Mouse (Mus musculus) retina, adult 2 months (tissue): ENCODE data around the gene Gjd3.
A peak's percentile ranks its signal among the peaks of the same experiment; 100 is the strongest.

Source experiments
- DNase-seq: peaks from one replicate; pipeline ENCODE4 v3.0.0-alpha.2; 2012; ENCODE audit warnings: low read depth, low spot score

The Gjd3 gene

DNA sequence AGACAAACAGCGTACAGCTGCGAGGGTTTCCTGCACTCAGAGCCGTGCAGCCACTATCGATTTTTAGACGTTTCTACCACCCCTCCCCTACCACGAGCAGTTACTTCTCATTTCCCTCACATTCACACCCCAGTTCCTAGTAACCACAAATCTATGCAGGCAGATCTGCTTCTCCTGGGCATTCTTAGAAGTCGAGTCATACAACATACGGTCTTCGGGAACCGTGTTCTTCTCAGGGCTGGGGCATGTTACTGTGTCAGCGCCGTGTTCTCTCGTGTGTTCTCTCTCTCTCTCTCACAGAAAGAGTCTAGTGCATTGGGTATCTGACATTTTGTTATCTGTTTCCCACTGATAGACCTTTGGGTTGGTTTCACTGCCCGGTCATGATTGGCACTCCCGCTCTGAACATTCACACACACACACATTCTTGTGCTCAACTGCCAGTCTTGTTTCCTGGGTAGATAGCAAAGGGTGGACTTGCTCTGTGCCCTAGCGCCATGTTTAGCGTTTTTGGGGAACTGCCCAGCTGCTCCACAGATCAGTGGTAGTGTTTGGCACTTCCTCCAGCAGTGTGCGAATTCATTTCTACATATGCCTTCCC lies 34.7 kb downstream of the Gjd3 start:
- DNase-seq: no peak

DNA sequence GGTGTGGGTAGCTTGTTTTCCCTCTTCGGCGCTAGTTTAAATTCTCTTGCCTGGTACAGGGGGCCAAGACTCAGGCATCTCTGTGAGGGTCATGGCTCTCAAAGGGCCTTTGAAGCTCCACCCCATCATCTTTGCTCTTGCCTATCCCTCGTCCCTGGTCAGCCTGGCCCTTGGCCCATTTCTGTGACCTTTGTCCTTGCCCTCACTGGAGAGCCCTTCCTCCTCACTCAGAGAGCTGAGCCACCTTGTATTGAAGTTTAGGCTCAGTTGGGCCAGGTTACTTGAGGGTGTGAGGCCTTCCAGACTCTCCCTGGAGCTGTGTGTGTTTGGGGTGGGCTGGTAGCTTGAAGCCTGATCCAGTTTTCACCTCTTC lies 37.2 kb downstream of the Gjd3 start:
- DNase-seq: no peak

DNA sequence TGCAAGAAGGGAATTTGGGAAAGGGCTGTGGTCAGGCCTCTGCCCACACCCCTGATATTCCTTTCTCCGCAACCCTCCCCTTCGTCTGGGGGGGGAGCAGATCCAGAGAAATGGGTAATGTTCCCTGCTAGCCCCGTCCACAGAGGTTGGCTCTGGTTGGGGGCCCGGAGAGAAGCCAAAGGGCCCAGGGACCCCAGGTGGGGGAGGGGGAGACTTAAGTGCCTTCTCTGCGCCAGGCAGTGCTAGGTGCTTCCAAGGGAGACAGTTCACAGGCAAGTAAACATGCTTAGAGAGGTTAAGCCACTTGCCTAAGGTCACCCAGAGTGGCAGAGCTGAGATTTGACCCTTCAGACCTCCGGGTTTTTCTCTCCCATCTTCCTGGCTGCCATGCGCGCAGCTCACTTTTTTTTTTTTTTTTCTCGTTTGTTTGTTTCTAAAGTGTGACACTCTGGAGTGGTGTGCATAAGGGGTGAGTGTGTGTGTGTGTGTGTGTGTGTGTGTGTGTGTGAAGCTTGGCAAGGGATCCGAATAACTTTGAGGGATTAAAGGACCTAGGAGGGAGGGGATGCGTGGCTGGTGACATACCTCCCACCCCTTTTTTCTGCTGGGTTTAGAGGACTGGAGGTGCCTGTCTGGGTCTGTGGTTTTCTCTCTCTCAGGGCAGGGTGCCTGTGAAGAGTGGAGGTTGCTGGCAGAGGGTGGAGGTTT lies 37.8 kb downstream of the Gjd3 start:
- no peak for DNase-seq

DNA sequence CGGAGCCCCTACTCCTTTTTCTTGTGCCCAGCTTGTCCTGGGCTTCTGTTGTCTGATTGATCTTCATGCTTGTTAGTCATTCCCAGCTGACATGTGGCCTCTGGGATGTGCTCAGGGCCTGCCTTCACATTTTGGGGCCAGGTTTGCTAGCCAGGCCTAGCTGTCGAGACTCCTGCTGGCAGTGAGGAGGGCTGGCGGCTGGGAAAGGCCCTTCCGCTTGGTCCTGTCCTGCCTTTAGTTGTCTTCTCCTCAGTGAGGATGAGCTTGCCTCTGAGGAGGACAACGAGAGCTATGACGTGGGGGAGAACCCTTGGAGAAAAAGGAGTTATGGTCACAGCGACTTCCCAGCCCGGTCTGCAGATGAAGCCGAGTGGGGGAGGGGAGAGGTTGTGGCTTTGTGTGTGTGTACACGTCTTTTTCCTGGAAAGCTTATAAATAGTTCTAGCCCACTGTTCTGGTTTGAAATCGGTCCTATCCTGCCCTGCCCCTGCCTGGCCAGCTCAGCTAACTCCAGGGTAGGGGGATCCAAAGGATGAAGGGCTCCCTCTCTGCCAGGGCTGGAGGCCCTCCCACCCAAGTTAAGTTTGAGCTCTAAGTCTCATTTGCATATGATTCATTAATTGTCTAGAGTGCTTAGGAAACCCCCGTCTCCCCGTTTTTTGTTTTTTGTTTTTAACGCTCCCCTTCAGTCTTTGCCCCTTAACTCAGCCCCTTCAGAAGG lies 38.9 kb downstream of the Gjd3 start:
- DNase-seq: no peak

DNA sequence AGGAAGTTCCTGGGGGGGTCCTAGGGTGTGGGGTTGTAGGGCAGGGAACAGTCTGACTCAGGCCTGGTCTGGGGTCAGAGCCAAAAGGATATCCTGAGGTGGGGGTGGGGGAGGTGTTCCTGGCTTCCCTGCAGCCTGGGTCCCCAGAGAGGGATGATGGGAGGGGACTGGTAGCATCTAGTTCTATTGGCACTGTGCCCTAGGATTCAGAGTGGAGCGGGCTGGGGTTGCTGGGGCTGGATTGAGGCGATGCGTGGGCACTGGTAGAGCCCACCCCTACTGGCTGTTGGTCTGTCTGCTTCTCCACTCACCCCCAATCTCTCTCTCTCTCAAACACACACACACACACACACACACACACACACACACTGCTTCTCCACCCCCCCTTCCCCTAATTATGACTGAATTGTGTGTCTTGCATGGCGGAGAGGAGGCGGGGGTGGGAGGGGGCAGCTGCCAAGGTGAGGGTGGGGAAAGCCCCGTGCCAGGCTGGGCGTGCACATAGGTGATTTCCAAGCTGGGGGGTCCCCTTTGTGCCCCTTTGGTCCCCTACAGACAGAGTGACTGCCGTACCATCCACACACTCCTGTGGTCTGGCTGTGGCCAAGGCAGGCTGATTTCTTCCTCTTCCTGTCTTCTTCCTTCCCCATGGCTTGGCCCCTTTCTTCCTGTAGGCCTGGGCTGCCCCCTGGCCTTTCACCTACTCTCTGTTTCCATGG lies 39.7 kb downstream of the Gjd3 start:
- DNase-seq: no peak

DNA sequence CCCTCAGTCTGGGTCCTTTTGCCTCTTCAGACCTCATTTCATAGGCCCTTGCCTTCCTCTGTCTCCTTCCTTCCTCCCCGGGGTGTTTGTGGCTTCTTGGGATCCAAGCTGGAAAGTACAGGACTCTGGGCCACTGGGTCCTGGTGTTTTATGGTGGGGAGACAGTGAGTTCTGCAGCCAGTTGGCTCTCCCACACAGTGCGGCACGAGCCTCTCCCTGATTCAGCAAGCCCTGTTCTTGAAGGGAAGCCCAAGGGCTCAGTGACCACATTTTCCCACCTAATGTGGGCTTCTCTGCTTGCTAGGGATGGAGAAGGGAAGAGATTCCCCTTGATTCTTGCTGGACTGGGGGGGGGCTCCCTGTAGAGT lies 40.3 kb downstream of the Gjd3 start:
- no peak for DNase-seq

DNA sequence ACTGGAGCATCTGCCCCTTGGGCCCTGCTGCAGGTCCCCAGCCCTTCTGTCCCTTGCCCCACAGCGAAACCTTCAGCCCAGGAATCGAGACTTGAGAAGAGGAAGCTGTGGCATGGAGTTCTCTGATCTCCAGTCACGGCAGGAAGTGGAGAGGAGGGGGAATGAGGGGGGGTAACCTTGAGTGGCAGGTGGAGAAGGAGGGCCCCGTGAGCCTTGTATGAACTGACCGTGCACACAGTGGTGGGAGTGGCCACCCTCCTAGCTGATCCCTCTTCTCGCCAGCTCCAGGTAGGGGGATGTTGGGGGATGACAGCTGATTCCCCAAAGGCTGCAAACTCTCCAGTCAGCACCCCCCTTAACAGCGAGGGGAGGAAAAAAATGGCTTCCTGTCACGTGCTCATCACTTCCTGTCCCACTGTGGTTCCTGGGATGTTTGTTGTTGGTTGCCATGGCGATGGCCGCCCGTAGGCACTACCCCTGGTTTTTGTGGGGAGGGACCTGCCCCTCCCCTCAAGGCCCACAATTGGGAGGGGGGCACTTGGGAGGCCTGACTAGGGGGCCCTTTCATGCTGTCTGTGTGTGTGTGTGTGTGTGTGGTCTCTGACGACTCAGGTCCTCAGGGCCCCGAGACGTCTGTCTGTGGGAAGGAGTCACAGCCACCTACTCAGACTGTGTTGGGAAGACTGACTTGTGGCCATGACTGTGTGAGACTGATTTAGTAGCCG lies 40.8 kb downstream of the Gjd3 start:
- DNase-seq: peak; percentile 63

DNA sequence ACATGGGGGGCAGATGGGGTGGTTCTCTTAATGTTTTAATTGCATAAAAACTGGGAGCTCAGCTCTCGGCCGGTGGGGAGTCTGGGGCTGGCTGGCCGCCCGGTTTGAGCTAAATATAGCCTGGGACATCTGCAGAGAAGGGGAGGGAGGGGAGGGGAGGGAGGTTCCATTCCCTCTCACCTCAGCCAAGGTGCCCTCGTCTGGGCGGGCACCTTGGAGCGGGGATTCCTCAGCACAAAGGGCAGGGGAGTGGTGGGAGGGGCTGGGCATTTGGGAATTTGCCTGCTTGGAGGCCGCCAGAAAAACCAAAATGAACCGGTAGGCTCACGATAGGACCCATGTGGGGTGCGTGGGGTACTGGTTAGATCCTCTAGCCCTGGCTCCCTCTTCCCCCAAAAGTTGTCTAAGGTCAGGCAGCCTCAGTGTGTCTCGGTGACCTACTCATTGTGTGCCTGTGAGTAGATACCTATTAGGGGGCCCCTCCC lies 41.4 kb downstream of the Gjd3 start:
- DNase-seq: no peak

DNA sequence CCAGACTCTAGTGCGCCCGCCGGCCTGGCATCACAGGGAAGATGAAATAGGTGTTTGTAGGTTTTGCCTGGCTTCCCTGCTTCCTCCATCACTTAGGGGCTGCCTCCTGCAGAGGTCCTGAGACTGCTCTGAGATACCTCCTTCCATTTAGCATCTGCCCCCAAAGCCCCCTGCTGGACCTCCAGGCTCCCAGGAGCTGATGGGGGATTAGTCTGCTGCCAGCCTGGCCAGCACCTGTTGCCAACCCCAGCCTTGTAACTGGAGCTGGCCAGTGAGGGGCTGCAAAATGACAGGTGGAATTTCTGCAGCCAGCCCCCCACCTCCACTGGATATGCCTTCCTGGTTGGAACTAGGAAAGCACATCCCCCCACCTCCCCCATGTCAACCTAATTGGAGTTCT lies 42.0 kb downstream of the Gjd3 start:
- DNase-seq: no peak

DNA sequence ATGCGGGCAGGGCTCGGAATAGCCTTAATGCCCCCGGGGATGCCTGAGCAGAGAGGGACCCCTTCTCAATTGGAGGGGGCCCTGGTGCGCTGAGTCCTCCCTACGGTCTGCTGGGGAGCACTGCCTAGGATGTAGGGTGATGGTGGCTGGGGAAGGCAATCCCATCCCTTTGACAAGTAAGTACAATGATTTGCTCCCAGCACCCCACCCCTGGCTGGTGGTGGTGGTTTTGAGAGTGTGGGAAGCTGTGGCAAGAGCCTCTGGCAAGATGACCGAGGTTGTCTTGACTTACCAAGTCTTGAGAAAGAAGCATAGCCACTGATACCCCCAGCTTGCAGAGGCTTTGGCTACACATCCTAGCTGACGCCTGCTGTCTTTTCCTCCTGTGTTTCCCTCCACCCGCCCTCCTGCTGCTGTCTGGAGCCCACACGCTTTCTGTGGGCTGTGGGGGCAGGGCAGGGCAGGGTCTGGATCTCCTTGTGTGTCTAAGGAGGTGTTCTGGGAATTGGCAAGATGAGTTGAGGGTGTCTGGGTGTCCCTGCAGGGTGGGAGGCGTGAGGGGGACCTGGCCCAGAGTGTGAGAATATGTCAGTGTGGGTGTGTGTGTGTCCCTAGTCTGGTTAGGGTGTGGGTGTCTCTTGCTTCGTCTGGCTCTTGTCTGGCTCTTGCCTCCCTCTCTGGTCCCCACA lies 42.7 kb downstream of the Gjd3 start:
- no peak for DNase-seq

DNA sequence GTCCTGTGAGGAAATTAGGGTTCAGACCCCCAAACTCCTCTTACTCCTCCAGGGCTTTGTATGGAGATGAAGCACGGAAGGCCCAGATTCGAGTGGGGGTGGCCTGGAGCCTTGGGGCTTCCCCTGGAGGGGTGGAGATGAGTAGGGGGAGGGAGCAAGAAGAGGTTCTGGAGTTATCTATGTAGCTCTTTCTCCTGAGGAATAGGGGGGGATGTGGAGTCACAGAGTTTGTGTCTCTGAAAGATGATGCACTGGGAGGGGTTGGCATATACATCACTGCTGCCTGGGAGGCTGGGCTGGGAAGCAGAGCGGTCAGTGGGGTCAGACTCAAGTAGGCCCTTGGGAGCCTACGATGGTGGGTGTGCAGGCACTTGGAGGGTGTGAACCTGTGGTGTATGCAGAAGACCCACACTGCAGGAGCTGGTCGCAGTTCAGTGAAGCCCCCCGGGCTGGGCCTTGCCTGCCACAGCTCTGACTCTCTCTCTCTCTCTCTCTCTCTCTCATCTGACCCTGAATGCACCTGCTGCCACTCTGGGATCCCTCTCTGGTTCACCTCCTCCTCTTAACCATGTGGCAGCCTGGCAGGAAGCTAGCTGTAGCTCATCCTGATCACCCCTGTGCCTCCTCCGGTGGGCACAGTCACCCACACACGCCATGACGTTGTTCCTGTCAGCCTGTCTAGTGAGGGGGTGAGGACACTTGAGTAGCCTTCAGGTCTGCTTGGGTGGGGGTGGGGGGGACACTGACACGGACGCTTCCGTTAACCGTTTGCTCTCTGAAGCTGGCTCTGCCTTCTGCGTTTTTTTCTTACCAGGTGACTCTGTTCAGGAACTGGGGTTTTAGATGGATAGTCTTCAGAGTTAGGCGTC lies 43.5 kb downstream of the Gjd3 start:
- DNase-seq: no peak

DNA sequence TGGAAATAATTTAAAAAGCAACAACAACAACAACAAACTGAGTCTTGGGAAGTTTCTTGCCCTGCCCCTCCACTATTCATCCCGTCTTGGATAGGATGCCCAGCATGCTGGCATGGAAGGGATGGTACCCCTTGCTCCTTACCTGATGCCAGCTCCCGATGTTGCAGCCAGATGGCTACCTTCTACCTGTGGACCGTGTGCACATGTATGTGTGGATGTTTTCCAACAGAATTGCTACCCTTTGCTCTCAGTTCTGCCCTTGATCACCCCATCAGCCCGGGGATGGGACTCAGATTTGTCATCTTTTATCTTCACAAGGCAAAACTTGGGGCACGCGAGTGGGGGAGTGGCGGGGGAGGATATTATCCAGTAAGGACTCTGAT lies 44.1 kb downstream of the Gjd3 start:
- no peak for DNase-seq

DNA sequence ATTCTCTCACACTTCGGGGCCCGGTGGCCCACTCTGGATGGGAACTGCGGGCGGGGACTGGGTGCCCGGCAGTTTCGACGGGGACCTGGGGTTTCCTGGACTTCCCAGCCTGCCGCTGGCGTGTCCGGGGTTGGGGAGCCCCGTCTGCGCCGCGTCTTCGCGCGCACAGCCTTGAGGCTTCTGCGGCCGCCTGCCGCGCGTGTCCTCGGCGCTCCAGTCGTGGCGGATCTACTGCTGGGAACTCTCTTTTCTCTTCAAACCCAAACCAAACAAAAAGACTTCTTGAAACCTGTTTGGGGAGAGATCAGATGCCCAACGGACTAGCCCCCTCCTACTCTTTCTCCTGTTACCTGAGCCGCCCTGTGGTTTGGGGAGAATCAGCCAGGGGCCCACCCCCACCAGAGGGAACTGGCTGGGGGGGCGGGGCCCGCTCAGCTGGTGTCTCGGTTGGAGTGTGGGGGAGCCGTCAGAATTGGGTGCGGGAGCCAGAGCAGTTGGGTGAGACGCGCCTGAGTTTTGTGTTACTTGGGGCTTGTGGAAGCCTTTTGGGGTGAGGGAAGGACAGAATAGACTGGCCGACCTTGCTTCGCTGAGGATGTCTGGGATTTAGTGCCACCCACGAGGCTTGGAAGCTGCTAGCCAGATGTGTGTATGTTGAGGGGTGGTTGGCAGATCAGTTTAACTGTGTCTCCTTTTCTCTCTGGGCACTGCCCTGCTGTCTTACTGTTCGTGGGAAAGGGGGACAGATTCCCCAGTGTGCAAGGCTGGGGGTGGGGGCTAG lies 44.7 kb downstream of the Gjd3 start:
- DNase-seq: no peak

DNA sequence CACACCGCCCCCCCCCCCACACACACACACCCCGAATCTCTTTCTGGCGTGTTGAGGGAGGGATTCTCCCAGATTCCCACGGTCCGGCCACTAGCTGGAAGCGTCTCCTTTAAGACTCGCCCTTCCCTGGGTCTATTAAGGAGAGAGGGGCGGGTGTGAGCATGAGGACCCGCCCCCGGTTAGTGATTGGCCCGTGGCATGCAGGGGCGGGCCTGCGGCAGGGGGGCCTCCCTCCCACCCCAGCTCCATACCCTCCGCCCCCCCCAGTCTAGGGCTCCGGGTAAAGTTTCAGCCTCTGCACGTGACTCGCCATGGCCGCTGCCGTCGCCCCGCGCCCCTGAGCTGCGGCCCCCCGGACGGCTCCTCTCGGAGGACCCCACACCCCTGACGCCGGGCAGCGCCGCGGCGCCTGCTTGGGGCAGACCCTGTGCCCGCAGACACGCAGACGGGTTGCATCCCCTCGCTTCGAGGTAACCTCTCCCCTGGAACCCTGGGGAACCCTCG lies 45.4 kb downstream of the Gjd3 start:
- DNase-seq: peak; percentile 74

DNA sequence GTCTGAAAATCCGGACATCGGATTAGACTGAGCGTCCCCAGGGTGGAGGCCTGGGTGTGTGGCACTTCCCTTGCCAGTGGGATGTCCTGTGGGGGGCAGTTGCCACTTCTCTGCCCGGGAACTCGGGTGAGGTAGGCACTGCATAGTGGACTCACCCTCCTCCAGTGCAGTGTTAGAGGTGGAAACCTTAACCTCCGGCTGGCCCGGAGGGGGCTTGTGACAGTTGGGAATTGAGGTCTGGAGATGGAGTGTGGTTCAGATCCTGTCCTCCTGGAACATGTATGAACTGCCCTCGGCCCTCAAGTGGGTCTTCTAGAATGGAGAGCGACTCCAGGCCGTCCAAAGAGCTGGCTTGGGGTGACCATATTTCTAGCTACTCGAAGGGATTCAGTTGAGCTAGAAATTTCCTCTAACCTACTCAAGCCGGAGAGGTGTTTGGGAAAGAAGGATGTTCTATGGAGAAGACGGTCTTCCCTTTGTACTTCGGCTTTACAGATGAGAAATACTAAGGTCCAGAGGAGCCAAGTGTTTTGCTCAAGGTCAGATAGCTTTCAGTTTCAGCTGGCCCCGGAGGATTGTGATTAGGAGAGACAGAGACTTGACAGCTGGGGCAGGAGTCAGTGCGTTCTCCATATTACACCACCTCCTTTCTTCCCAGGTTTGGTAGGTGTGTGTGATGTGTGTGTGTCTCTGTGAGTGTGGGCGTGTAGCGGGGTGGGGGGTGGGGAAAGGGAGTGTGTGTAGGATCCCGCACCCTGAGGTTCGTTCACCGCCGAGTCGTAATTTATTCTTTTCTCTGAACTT lies 46.0 kb downstream of the Gjd3 start:
- no peak for DNase-seq

DNA sequence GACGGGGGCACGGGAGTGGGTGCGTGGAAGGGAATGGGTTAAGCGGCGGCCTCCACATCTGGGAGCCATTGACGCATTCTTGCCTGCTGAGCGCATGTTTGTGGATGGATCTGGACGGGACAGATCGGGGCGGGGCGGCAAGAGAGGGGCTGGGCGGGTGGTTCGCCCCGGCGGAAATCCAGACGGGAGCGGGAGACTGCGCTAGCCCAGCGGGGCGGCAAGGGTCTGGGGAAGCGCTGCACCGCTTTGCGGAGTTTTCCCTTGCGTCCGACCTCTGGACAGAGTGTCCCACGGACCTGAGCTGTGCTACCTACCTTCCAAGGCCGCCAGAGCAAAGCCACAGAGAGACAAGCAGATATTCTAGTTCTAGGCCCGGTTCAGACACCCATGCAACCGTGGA lies 46.6 kb downstream of the Gjd3 start:
- no peak for DNase-seq

DNA sequence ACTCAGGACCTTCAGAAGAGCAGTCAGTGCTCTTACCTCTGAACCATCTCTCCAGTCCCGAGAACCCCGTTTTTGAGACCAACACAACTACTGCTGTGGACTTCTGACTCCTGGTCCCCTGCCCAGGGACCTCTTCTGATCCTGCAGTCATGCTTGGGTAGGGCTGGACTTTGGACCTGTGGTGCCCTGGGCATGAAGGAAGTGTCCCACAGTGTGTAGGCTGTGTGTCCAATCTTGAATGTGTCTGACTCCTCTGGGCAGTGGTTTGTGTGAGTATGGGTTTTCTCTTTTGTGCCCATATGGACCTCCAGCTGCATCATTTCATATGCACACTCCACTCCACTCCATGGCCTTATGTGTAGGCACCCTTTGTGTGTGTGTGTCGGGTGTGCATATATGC lies 47.7 kb downstream of the Gjd3 start:
- DNase-seq: no peak

DNA sequence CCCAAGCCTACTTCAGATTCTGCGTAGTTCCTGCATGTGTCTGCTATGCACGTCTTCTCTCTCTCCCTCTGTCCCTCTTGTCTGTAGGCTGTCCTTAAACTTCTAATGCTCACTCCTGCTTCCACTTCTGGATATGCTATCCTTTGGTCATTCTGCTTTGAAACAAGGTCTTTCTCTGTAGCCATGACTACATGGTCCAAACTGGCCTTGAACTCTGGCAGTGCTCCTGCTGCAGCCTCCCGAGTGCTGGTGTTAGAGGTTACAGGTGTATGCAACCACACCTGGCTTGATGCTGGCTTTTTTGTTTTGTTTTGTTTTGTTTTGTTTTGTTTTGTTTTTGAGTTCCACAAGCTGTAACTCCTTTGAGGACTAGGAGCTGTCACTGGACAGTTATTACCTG lies 48.4 kb downstream of the Gjd3 start:
- DNase-seq: no peak
